Mouse (Mus musculus): Measurements from ENCODE around the gene Ctr9. TPM values are rescaled to one million over a fixed set of nuclear protein-coding genes. Genes with fewer than 3 reads are reported as not detected.
A peak's percentile ranks its signal among the peaks of the same experiment; 100 is the strongest.

Ctr9 gene
- polyA plus RNA-seq, 1 experiment from 2014 or later, result 62.9 TPM

GRCm38 (mm10) chr7:111020814-111021213 lies 7.9 kb upstream of the Ctr9 start:
- Histone ChIP-seq H3K36me3 (ENCODE audit: control insufficient read depth, insufficient read depth, low read length) (no peaks in the 10 kb centered on the region), H3K4me2 (ENCODE audit: low read depth, low read length) (no peak overlapping the region), H3K9me3 (ENCODE audit: control insufficient read depth, low read length) (no peaks in the 10 kb centered on the region), H3K27me3 (ENCODE audit: control insufficient read depth, insufficient read depth, low read depth, low read length) (no peaks in the 10 kb centered on the region), H3K4me3 (ENCODE audit: low read length) (no peak overlapping the region), H3K9ac (ENCODE audit: low read length) (no peak overlapping the region), H3K27ac (ENCODE audit: low read length) (no peak overlapping the region), H3K4me1 (replicated peaks; ENCODE audit: control insufficient read depth, insufficient read depth, low read length) (peaks cover 6% of the 10 kb centered on the region)
- WGBS, result 50% methylated on average over 4 of the region's 4 CpGs
- ATAC-seq (ENCODE audit: low read depth), result 0 out of 2 replicates have a peak, but pooled peaks have one; percentile 23

- no peak overlapping the region for H3K4me3 ChIP-seq (ENCODE audit: low read length)
- H3K36me3 ChIP-seq (ENCODE audit: control insufficient read depth, insufficient read depth, low read length), result no peaks in the 10 kb centered on the region
- no peak for ATAC-seq (ENCODE audit: low read depth)
- H3K27me3 ChIP-seq (ENCODE audit: control insufficient read depth, insufficient read depth, low read depth, low read length), result no peaks in the 10 kb centered on the region
- 0 out of 2 replicates have a peak overlapping the region, but pooled peaks have one; percentile 1 for H3K9ac ChIP-seq (ENCODE audit: low read length)
- H3K4me2 ChIP-seq (ENCODE audit: low read depth, low read length), result peak overlapping the region; percentile 31
- WGBS, result 29% methylated on average over 8 of the region's 8 CpGs
- peak overlapping the region; percentile 74 for H3K27ac ChIP-seq (ENCODE audit: low read length)
- H3K4me1 ChIP-seq (replicated peaks; ENCODE audit: control insufficient read depth, insufficient read depth, low read length), result peaks cover 8% of the 10 kb centered on the region
- no peaks in the 10 kb centered on the region for H3K9me3 ChIP-seq (ENCODE audit: control insufficient read depth, low read length)
Observed at GRCm38 (mm10) chr7:111024068-111024594, 4.6 kb upstream of the Ctr9 start.

GRCm38 (mm10) chr7:111024912-111025311 lies 3.8 kb upstream of the Ctr9 start:
- no peak overlapping the region for H3K4me3 ChIP-seq (ENCODE audit: low read length)
- ATAC-seq (ENCODE audit: low read depth), result no peak
- no peaks in the 10 kb centered on the region for H3K9me3 ChIP-seq (ENCODE audit: control insufficient read depth, low read length)
- H3K4me2 ChIP-seq (ENCODE audit: low read depth, low read length), result no peak overlapping the region
- no peaks in the 10 kb centered on the region for H3K27me3 ChIP-seq (ENCODE audit: control insufficient read depth, insufficient read depth, low read depth, low read length)
- no peaks in the 10 kb centered on the region for H3K36me3 ChIP-seq (ENCODE audit: control insufficient read depth, insufficient read depth, low read length)
- no peak overlapping the region for H3K27ac ChIP-seq (ENCODE audit: low read length)
- no peak overlapping the region for H3K9ac ChIP-seq (ENCODE audit: low read length)
- H3K4me1 ChIP-seq (replicated peaks; ENCODE audit: control insufficient read depth, insufficient read depth, low read length), result peaks cover 13% of the 10 kb centered on the region
- WGBS, result 26% methylated on average over 4 of the region's 4 CpGs

GRCm38 (mm10) chr7:111029046-111029553 lies 349 bp downstream of the Ctr9 start:
- H3K4me2 ChIP-seq (ENCODE audit: low read depth, low read length), result peak overlapping the region; percentile 82
- H3K27me3 ChIP-seq (ENCODE audit: control insufficient read depth, insufficient read depth, low read depth, low read length), result no peaks in the 10 kb centered on the region
- H3K27ac ChIP-seq (ENCODE audit: low read length), result peak overlapping the region; percentile 90
- ATAC-seq (ENCODE audit: low read depth), result peak; percentile 42
- H3K36me3 ChIP-seq (ENCODE audit: control insufficient read depth, insufficient read depth, low read length), result peaks cover 2% of the 10 kb centered on the region
- H3K9me3 ChIP-seq (ENCODE audit: control insufficient read depth, low read length), result no peaks in the 10 kb centered on the region
- H3K9ac ChIP-seq (ENCODE audit: low read length), result peak overlapping the region; percentile 78
- peaks cover 12% of the 10 kb centered on the region for H3K4me1 ChIP-seq (replicated peaks; ENCODE audit: control insufficient read depth, insufficient read depth, low read length)
- WGBS, result under 1% methylated on average over 29 of the region's 29 CpGs
- H3K4me3 ChIP-seq (ENCODE audit: low read length), result peak overlapping the region; percentile 78

- Histone ChIP-seq H3K4me2 (ENCODE audit: low read depth, low read length) (no peak overlapping the region), H3K36me3 (ENCODE audit: control insufficient read depth, insufficient read depth, low read length) (peaks cover 56% of the 10 kb centered on the region), H3K4me1 (replicated peaks; ENCODE audit: control insufficient read depth, insufficient read depth, low read length) (no peaks in the 10 kb centered on the region), H3K27ac (ENCODE audit: low read length) (no peak overlapping the region), H3K27me3 (ENCODE audit: control insufficient read depth, insufficient read depth, low read depth, low read length) (no peaks in the 10 kb centered on the region), H3K4me3 (ENCODE audit: low read length) (no peak overlapping the region), H3K9me3 (ENCODE audit: control insufficient read depth, low read length) (no peaks in the 10 kb centered on the region), H3K9ac (ENCODE audit: low read length) (no peak overlapping the region)
- 83% methylated on average over 5 of the region's 5 CpGs for WGBS
- no peak for ATAC-seq (ENCODE audit: low read depth)
Observed at GRCm38 (mm10) chr7:111048920-111049319, 20.2 kb downstream of the Ctr9 start.

GRCm38 (mm10) chr7:111049652-111050421 lies 21.1 kb downstream of the Ctr9 start:
- no peak overlapping the region for H3K27ac ChIP-seq (ENCODE audit: low read length)
- no peaks in the 10 kb centered on the region for H3K27me3 ChIP-seq (ENCODE audit: control insufficient read depth, insufficient read depth, low read depth, low read length)
- H3K9me3 ChIP-seq (ENCODE audit: control insufficient read depth, low read length), result no peaks in the 10 kb centered on the region
- ATAC-seq (ENCODE audit: low read depth), result peak; percentile 36; the same call in 1 of the 2 replicates
- H3K9ac ChIP-seq (ENCODE audit: low read length), result no peak overlapping the region
- peaks cover 57% of the 10 kb centered on the region for H3K36me3 ChIP-seq (ENCODE audit: control insufficient read depth, insufficient read depth, low read length)
- no peak overlapping the region for H3K4me2 ChIP-seq (ENCODE audit: low read depth, low read length)
- no peaks in the 10 kb centered on the region for H3K4me1 ChIP-seq (replicated peaks; ENCODE audit: control insufficient read depth, insufficient read depth, low read length)
- 57% methylated on average over 6 of the region's 6 CpGs for WGBS
- H3K4me3 ChIP-seq (ENCODE audit: low read length), result no peak overlapping the region

- H3K9ac ChIP-seq (ENCODE audit: low read length), result no peak overlapping the region
- ATAC-seq (ENCODE audit: low read depth), result peak; percentile 47; the same call in 1 of the 2 replicates
- H3K4me2 ChIP-seq (ENCODE audit: low read depth, low read length), result no peak overlapping the region
- H3K36me3 ChIP-seq (ENCODE audit: control insufficient read depth, insufficient read depth, low read length), result peaks cover 29% of the 10 kb centered on the region
- WGBS, result 74% methylated on average over 19 of the region's 19 CpGs
- no peak overlapping the region for H3K27ac ChIP-seq (ENCODE audit: low read length)
- H3K9me3 ChIP-seq (ENCODE audit: control insufficient read depth, low read length), result no peaks in the 10 kb centered on the region
- no peak overlapping the region for H3K4me3 ChIP-seq (ENCODE audit: low read length)
- H3K27me3 ChIP-seq (ENCODE audit: control insufficient read depth, insufficient read depth, low read depth, low read length), result no peaks in the 10 kb centered on the region
- H3K4me1 ChIP-seq (replicated peaks; ENCODE audit: control insufficient read depth, insufficient read depth, low read length), result no peaks in the 10 kb centered on the region
Observed at GRCm38 (mm10) chr7:111055221-111055620, 26.5 kb downstream of the Ctr9 start.

GRCm38 (mm10) chr7:111055984-111056657 lies 27.4 kb downstream of the Ctr9 start:
- no peak overlapping the region for H3K4me2 ChIP-seq (ENCODE audit: low read depth, low read length)
- H3K9me3 ChIP-seq (ENCODE audit: control insufficient read depth, low read length), result no peaks in the 10 kb centered on the region
- ATAC-seq (ENCODE audit: low read depth), result no peak; the same call in 1 of the 2 replicates
- no peak overlapping the region for H3K27ac ChIP-seq (ENCODE audit: low read length)
- no peaks in the 10 kb centered on the region for H3K4me1 ChIP-seq (replicated peaks; ENCODE audit: control insufficient read depth, insufficient read depth, low read length)
- WGBS, result 51% methylated on average over 3 of the region's 3 CpGs
- peaks cover 23% of the 10 kb centered on the region for H3K36me3 ChIP-seq (ENCODE audit: control insufficient read depth, insufficient read depth, low read length)
- no peak overlapping the region for H3K4me3 ChIP-seq (ENCODE audit: low read length)
- H3K9ac ChIP-seq (ENCODE audit: low read length), result no peak overlapping the region
- no peaks in the 10 kb centered on the region for H3K27me3 ChIP-seq (ENCODE audit: control insufficient read depth, insufficient read depth, low read depth, low read length)

- Histone ChIP-seq H3K9ac (ENCODE audit: low read length) (no peak overlapping the region), H3K36me3 (ENCODE audit: control insufficient read depth, insufficient read depth, low read length) (peaks cover 4% of the 10 kb centered on the region), H3K9me3 (ENCODE audit: control insufficient read depth, low read length) (no peaks in the 10 kb centered on the region), H3K27ac (ENCODE audit: low read length) (no peak overlapping the region), H3K4me2 (ENCODE audit: low read depth, low read length) (no peak overlapping the region), H3K4me1 (replicated peaks; ENCODE audit: control insufficient read depth, insufficient read depth, low read length) (no peaks in the 10 kb centered on the region), H3K27me3 (ENCODE audit: control insufficient read depth, insufficient read depth, low read depth, low read length) (no peaks in the 10 kb centered on the region), H3K4me3 (ENCODE audit: low read length) (no peak overlapping the region)
- WGBS, result 64% methylated on average over 5 of the region's 5 CpGs
- ATAC-seq (ENCODE audit: low read depth), result no peak
Observed at GRCm38 (mm10) chr7:111059527-111059926, 30.8 kb downstream of the Ctr9 start.

Measured in lung, embryonic 16.5 days (tissue).